Mouse (Mus musculus) left cerebral cortex, adult 2 months (tissue): ENCODE results near the gene Dram1. TPM values are rescaled to one million over a fixed set of nuclear protein-coding genes. Genes with fewer than 3 reads are reported as not detected.

Experiments
- DNase-seq, 2 experiments: peaks; one replicate each; pipeline ENCODE4 v3.0.0; 2021 to 2022; ENCODE audit warnings: low spot score in 2 of 2, mixed read lengths in 1 of 2; ENCODE audit errors: extremely low spot score in 1 of 2
- H3K27ac ChIP-seq: fragments of 200-600 bp; 2 replicates; pipeline ENCODE4 v1.8.1; 2022
- H3K4me3 ChIP-seq: fragments of 200-600 bp; 2 replicates; pipeline ENCODE4 v1.8.1; 2022
- CTCF ChIP-seq: fragments of 200-600 bp; IDR thresholded peaks from 2 replicates; pipeline ENCODE4 v1.8.1; 2022; ENCODE audit warnings: antibody characterized with exemption, mild to moderate bottlenecking, moderate library complexity
- intact Hi-C: fragments of 180-260 bp; cut with DNase I; formaldehyde crosslinking; loops from one replicate; pipeline ENCODE4 v1.15.1; 2025
- total RNA-seq, 2 experiments: library from RNA; stranded (reverse); gene quantifications; 2 replicates each; pipeline ENCODE4 v1.2.3; 2021

Dram1 gene
- total RNA-seq, 2 experiments from 2014 or later: 1.1 to 1.2 TPM

DNA sequence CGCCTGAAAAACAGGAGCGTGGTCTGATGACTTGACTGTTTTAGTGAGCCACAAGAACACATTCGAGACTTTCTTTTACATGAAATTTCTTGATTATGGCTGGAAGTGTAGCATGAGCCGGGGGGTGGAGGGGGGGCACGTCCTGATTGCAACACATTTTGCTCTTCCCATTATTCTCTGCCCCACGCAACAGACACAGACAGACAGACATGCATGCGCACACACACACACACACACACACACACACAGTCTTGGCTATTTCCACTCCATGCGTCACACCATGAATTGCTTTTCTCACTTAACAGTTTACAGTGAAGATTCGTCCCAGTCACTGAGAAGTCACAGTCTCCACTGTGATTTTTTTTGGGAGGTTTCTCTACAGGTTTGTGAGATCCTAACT, 38.2 kb downstream of the Dram1 start:
- H3K27ac ChIP-seq: no peak overlapping the region
- DNase-seq: no peak
- TF ChIP-seq CTCF: no peak
- intact Hi-C loops: no loop called here
- H3K4me3 ChIP-seq: no peak overlapping the region

- no peak for DNase-seq
- intact Hi-C loops: no loop called here
- TF ChIP-seq CTCF: peak; percentile 57
- H3K27ac ChIP-seq: no peak overlapping the region
- H3K4me3 ChIP-seq: no peak overlapping the region
Observed at GRCm38 (mm10) chr10:88330695-88331094, 48.2 kb downstream of the Dram1 start.

GRCm38 (mm10) chr10:88328056-88328450, 50.8 kb downstream of the Dram1 start:
- H3K4me3 ChIP-seq: no peak overlapping the region
- intact Hi-C loops: loop anchor here (5.0 kb wide), 2 partner anchors 681 to 731 kb away; no protein-coding TSS in a partner anchor
- DNase-seq: no peak
- no peak for TF ChIP-seq CTCF
- H3K27ac ChIP-seq: no peak overlapping the region

DNA sequence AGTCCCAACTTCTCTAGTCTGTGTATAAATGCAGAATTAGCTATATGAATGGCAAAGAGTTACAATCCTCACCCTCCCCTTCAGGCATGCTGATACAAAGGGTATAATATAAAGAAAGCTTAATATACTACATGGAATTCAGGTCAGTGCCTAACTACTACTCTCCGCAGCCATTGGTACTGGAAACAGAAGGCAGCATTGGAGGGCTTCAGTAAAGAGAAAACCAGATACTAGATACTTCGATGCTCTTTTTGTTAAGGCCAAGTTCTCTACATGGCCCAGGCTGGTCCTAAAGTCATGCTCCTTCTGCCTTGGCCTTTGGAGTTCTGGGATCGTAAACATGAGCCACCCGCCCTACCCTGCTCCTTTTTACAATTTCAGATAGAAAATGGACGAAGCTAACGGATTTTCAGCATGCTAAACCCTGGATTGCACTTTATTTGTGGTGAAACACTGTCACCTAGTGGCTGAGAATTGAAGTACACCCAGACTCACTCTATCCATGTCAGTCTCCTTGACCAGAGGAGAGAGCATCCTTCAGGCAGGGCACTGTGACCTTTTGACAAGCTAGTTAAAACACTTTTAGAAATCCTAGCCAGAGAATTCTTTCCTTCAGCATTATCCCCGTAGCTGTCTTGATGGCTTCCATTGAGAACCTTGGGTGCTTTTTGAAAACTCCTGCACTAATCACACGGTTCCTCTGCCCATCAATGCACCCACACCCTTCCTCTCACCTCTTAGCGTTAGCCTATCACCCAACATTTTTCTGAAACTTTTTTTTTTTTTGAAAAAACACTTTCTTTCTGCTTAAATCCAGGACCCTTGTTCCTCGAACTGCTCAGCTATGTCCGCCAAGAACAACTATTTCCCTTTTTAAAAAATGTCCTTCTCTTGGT, 51.5 kb downstream of the Dram1 start:
- Histone ChIP-seq H3K27ac (no peak overlapping the region), H3K4me3 (0 out of 2 replicates have a peak overlapping the region, but pooled peaks have one; percentile 25)
- intact Hi-C loops: loop anchor here (1.0 to 5.0 kb wide), 4 partner anchors 680 to 1302 kb away; no protein-coding TSS in a partner anchor
- DNase-seq: peak; percentile 75 to 86
- TF ChIP-seq CTCF: no peak; the same call in none of the 2 replicates

- no peak for TF ChIP-seq CTCF
- intact Hi-C loops: no loop called here
- H3K4me3 ChIP-seq: no peak overlapping the region
- no peak overlapping the region for H3K27ac ChIP-seq
- no peak for DNase-seq
Observed at GRCm38 (mm10) chr10:88321739-88322138, 57.1 kb downstream of the Dram1 start.

- no peak for TF ChIP-seq CTCF
- intact Hi-C loops: no loop called here
- no peak for DNase-seq
- Histone ChIP-seq H3K27ac (no peak overlapping the region), H3K4me3 (no peak overlapping the region)
Observed at GRCm38 (mm10) chr10:88320714-88321416, 58.0 kb downstream of the Dram1 start.

- intact Hi-C loops: no loop called here
- no peak overlapping the region for H3K27ac ChIP-seq
- H3K4me3 ChIP-seq: no peak overlapping the region
- DNase-seq: no peak
- TF ChIP-seq CTCF: no peak
Observed at GRCm38 (mm10) chr10:88318179-88318578, 60.7 kb downstream of the Dram1 start.

DNA sequence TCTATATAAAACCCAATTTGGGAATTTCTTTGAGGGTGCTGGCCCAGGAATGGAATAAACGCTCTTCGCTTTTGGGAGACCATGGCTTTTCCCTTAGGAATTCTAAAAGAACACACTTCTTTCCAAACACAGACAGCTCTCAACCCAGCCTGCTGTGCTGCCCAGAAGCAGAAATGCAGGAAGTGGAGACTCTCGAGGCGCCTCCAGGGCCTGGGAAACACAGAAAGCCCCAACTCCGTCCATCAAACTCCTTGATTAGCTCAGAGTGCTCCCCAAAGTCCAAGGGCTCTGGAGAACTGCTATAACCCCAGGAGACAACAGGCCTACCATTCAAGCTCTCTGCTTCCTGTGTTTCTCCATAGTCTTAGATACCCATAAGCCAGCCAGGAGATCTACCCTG, 61.7 kb downstream of the Dram1 start:
- H3K27ac ChIP-seq: no peak overlapping the region
- TF ChIP-seq CTCF: no peak
- DNase-seq: no peak
- no peak overlapping the region for H3K4me3 ChIP-seq
- intact Hi-C loops: no loop called here

DNA sequence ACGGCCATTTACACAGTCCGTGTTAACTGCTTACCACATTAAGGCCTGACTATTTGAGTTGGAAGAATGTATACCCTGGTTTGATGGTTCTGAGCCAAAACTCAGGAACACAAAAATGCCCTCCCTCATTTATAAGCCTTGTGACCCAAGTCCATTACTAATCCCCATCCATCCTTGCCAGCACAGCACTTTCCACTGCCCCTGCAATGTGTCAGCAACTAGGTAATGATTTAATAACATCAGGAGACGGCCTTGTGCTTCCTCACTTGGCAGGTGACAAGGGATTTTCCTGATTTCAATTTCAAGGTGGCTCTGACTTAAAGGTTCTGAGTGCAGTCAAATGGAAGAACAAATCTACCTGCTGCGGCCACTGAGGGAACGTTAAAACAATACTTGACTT, 64.0 kb downstream of the Dram1 start:
- TF ChIP-seq CTCF: no peak
- Histone ChIP-seq H3K27ac (no peak overlapping the region), H3K4me3 (no peak overlapping the region)
- DNase-seq: no peak
- intact Hi-C loops: no loop called here

- Histone ChIP-seq H3K4me3 (no peak overlapping the region), H3K27ac (no peak overlapping the region)
- no peak for DNase-seq
- intact Hi-C loops: no loop called here
- no peak for TF ChIP-seq CTCF
Observed at GRCm38 (mm10) chr10:88309851-88310250, 69.0 kb downstream of the Dram1 start.

DNA sequence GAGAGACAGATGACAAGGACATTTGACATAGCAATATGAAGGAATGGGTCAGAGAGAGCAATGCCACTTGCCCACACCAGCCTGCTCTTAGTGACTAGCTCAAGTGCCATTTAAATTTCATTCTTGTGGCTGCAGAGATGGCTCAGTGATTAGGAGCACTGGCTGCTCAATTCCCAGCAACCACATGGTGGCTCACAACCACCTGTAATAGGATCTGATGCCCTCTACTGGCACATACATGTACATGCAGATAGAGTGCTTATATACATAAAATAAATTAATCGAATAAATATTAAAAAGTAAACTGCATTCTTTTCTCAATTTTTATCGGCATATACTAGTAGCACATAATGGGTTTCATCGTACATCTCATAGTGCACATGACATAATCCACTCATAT, 72.6 kb downstream of the Dram1 start:
- Histone ChIP-seq H3K27ac (no peak overlapping the region), H3K4me3 (no peak overlapping the region)
- peak; percentile 24 for TF ChIP-seq CTCF
- intact Hi-C loops: no loop called here
- DNase-seq: no peak

DNA sequence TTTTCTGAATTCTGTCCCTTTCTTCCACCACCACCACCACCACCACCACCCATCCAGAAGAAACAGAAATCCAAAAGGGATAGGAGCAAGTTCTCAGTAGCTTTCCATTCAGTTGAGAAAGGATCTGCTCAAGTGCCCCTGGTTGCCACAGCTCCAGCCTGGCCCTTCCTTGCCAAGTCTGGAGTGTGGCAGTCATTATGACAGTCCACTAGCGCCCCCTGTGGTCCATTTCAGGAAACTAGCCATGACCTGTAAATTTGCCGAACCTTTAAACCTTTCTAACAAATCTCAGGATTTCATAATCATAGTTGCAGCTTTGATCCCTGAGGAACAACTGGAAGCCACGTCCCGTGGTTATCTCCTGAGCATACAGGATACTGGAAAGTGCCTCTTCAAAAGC, 74.6 kb downstream of the Dram1 start:
- peak; percentile 76 for TF ChIP-seq CTCF
- Histone ChIP-seq H3K27ac (no peak overlapping the region), H3K4me3 (no peak overlapping the region)
- intact Hi-C loops: loop anchor here (1.0 to 5.0 kb wide), 4 partner anchors 450 to 752 kb away; no protein-coding TSS in a partner anchor
- DNase-seq: peak; percentile 62 to 68
